Mouse (Mus musculus) layer of hippocampus, postnatal 36 days (tissue): ENCODE measurements around the gene Herc1. TPM values are rescaled to one million over a fixed set of nuclear protein-coding genes. Genes with fewer than 3 reads are reported as not detected.

Source experiments
- DNase-seq, 2 experiments: peaks; one replicate each; pipeline ENCODE4 v3.0.0; 2022
- total RNA-seq, 2 experiments: library from RNA; stranded (reverse); gene quantifications; 2 replicates each; pipeline ENCODE4 v1.2.3; 2021

Gene Herc1
- total RNA-seq, 2 experiments from 2014 or later = 106 to 113 TPM

GRCm38 (mm10) chr9:66521595-66521994, 171.3 kb downstream of the Herc1 start:
- DNase-seq = no peak

- no peak for DNase-seq
Measured at GRCm38 (mm10) chr9:66542785-66543184, 192.5 kb downstream of the Herc1 start.

Other genes starting within 250 kb of the Herc1 start
- 10 to 100 TPM; 86.9 to 93.2 TPM for gene Snx1, start 223.9 kb upstream of the Herc1 start, total RNA-seq
- 10 to 100 TPM; 29.5 to 30.0 TPM for gene Ciao2a, start 223.8 kb upstream of the Herc1 start, total RNA-seq
- under 1 TPM; 0.90 to 0.91 TPM for gene Dapk2, start 192.2 kb upstream of the Herc1 start, total RNA-seq
- gene Fbxl22, start 164.1 kb downstream of the Herc1 start, total RNA-seq = under 1 TPM; 0.28 to 0.35 TPM
- 10 to 100 TPM; 31.8 to 41.9 TPM for gene Usp3, start 242.7 kb downstream of the Herc1 start, total RNA-seq